Mouse (Mus musculus) cerebral cortex, adult 2 months (tissue): ENCODE measurements around the gene Kctd5.

Source experiments
- whole genome bisulfite sequencing: fragments of 180-500 bp; shearing (Covaris S2); methylation state at CpG from one replicate; pipeline ENCODE4 v1.1.7; 2018; 5-methylcytosine and 5-hydroxymethylcytosine counted together

The Kctd5 gene

DNA sequence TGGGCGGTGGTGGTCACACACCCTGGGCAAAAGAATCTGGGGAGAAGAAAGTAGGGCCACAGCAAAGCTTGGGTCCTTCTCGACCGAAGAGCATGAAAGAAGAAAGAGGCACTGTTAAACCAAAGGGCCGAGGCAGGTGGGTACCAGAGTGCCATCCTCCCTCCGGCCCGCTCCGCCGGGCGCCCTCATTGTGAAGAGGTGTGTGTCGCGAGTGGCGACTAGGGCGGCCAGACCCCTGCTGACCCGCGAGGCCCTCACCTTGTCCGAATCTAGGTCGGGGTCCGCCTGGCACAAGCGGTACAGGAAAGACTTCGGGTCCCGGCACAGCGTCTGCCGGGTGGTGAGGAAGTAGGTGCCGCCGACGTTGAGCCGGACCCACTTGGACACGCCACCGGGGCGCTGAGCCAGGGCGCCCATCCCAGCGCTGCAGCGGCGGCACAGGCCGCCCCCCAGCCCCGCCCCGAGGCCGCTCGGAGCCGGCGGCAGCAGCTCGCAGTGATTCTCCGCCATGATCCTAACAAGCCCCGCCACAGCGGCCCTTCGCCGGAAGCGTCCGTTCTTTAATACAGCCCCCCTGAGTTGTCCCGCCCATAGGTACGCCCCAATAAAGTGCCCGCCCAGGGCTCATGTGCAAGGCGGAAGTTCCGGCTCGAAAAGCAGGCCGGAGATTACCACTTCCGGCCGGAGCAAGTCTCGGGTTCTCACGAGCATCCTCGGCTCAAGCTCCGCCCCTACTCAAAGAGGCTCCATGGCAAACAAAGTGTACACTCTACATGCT, at the start of gene Kctd5:
Kctd5 (minus strand) TSS at position 567 of the 778 bp plus-strand sequence.
- WGBS: under 1% methylated on average over 62 of the region's 62 CpGs

DNA sequence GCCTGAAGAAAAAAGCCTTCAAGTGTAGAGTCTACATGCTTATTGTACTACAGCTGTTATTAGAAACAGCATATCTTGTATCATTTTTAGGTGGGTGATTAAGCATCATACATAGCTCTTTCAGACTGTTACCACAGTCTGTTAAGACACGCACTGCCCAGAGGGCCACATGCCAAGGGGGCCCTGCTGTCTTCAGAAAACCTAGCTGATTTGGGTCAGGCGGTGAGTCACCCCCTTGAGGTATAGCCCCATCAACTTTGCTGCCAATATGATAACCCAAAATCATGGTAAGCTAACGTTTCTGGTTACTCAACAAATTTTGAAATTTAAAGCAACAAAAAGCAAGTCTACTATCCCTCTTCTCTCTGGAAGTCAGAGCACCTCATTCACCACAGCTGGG, 46.2 kb upstream of the Kctd5 start:
- 68% methylated on average over 3 of the region's 3 CpGs for WGBS

DNA sequence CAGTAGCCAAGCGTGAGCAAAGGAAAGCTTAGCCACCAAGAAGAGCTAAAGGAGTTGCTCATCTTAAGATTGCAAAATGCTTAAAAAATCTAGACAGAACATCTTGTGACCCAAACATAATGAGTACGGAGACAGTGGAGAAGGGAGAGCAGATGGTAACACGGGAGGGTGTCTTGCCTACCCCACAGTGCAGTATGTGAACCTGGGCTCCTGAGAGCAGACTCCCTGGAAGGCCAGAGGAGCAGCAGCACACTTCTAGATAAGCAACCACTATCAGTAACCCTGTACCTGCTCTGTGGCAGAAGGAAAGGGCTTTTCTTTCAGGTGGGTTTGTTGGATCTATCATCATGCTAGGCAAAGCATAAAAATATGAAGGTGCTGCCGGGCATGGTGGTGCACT, 39.7 kb upstream of the Kctd5 start:
- 51% methylated on average over 4 of the region's 4 CpGs for WGBS

DNA sequence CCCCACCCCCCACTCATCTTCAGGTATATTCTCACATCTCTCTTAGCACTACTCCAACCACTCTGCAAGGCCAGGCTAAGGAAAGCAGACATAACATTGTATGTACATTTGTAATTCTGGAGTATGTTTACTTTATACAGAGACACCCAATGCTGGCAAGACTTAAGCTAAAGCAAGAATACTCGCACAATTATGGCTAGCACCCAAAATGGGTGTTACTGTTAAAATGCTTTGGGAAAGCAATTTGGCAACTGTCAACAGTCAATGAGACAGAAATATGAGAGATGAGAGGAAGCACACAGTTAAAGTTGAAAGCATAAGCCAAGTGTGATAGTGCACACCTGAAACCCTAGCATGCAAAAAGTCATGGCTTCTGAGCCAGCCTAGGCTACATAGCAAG, 38.0 kb upstream of the Kctd5 start:
- 35% methylated on average over 1 of the region's 1 CpGs for WGBS

DNA sequence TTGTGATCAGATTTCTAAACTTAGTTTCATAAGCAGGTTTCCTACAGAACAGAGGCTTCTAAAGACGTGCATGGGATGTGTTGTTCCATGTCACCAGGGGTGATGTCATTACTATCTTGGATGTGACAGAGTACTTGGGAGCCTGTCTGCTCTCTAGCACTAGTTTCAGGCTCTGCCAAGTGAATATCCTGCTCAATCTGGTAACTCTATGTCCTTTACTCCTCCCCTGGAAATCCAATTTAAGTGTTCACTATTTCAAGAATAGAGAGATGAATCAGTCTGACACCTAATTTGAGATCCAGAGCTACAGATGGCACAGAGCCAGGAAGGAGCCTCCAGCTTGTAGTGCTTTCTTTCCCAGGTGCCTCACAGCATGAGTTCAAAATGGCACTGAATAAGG, 35.6 kb upstream of the Kctd5 start:
- 29% methylated on average over 1 of the region's 1 CpGs for WGBS

DNA sequence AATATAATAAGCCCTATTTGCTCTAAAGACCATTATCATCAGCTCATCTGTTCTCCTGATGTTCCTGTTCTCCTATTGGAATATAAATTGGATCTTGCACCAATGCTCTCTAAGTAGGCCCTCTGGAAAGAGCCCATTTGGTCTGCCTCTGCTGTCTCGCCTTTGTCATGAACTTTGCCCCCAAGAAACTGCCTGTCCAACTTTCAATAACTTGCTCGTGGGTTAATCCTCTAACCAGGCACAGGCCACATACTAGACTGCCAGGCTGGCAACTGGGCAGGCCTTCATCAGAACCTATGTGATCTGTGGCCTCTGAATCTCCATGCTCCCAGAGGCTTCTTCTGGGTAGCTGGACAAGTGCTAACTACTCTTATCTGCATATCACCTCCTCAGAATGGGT, 31.8 kb upstream of the Kctd5 start:
- WGBS: 92% methylated on average over 2 of the region's 2 CpGs

DNA sequence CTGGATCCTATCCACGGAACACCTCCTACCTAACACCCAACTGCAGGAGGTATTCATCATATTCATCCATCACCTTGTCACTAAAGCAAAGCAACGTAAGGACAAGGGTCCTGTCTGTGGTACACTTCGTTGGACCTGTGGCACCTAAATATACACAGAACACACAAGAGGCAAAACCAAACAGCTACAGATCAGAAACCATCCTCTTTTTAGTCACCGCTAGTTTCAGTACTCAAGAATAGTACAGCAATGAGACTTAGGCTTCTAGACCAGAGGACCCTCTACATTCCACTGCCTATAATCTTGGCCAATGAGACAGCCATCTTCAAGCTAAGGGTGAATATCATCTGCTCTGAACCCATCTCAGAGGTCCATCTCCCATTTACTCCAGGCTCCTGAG, 25.1 kb upstream of the Kctd5 start:
- 96% methylated on average over 4 of the region's 4 CpGs for WGBS

DNA sequence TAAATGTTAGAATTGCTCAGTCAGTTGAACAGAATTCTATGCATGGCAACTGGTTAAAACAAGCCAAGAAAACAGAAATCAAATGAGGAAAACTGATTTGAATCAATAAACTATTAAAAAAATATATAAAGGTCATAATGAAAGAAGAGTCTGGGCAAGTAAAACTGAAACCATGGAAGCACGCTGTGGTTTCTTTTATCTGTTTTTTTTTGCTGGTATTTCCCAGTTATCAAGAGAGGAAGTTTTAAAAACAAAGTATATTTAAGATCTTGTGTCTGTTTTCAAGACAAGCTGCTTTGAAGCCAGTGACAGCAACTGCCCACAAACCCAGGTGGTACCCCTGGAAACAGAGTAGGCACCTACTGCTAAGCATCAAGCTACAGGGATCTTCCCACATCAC, 17.3 kb upstream of the Kctd5 start:
- WGBS: 85% methylated on average over 1 of the region's 1 CpGs

DNA sequence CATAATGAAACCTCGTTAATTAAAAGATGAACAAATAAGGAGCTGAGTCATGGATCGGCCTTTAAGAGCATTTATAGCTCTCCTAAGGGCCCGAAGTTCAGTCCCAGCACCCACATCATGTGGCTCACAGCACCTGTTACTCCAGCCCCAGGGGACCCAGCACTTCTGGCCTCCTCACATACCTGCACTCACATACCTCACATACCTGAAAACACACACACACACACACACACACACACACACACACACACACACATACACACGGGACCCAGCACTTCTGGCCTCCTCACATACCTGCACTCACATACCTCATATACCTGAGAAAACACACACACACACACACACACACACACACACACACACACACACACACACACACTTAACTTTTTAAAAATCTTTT, 13.1 kb upstream of the Kctd5 start:
- WGBS: 76% methylated on average over 4 of the region's 4 CpGs

DNA sequence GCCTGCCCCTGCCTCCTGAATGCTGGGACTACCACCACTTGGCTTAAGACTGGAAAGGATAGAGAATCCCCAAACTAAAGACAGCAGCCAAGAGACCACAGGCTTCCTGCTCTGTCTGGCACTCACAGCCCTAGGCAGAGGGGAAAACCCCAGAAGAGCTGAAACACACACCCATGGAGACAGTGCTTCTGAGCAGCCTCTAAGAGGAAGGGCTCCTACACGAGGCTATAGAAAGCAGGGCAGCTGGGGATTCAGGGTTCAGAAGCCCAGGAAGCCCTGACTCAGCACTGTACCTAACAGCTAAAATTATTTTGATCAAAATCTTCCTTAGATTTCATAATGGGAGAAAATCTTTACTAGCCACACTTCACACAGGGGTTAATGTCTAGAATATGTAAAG, 11.3 kb upstream of the Kctd5 start:
- WGBS: 47% methylated on average over 1 of the region's 1 CpGs

DNA sequence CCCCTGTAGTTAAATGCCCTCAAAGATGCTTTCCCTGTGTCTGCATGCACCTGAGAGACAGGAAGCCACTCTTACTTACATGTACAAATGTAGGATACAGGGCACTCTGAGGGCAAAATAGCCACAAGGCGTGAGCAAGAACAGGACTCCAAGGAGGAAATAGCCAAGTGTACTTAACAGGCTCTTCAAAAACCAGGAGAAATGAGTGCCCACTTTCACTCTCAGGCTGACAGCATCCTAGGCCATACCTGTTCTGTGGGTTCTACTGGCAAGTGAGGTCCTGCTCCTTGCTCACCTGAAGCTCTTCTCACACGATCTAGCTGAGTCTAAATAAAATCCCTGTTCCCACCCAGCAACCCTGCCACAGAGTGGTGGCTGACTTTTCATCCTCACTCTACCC, 3.8 kb upstream of the Kctd5 start:
- WGBS: 85% methylated on average over 2 of the region's 2 CpGs

DNA sequence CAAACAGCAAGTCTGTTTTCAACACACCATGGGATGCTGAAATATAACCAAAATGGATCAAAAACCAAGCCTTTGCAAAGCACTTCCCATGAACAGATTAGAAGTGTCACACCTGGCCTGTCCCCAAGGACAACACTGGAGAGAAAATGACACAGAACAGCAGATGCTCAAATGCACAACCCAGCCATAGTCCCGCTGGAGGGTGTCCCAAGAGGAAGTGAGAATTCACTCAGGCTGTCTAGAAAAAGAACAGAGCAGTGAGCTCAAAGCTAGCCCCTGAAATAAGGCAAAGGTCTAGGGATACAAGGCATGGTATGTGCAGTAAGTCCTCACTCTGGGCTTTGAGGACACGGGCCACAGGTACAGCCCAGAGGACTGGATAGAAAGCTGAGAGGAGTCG, 3.8 kb downstream of the Kctd5 start:
- 72% methylated on average over 3 of the region's 3 CpGs for WGBS

DNA sequence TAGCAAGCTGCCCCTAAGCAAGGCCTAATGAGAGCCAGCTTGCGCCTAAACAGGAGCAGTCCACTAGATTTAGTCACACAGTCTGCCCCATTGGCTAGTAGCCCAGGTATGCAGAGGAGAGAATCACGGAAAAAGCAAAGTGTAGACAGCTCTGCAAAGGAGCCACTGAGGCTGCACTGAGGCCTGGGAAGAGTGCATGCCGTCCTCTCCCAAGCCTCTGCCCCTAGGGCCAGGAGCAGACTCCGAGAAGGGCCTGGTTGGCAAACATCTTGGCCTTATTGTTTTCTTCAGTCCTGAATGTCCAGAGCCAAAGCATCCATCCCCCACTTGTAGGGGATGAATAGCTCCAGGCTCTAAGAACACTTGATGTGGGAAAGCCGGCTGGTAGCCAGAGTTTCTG, 5.0 kb downstream of the Kctd5 start:
- 52% methylated on average over 5 of the region's 5 CpGs for WGBS

DNA sequence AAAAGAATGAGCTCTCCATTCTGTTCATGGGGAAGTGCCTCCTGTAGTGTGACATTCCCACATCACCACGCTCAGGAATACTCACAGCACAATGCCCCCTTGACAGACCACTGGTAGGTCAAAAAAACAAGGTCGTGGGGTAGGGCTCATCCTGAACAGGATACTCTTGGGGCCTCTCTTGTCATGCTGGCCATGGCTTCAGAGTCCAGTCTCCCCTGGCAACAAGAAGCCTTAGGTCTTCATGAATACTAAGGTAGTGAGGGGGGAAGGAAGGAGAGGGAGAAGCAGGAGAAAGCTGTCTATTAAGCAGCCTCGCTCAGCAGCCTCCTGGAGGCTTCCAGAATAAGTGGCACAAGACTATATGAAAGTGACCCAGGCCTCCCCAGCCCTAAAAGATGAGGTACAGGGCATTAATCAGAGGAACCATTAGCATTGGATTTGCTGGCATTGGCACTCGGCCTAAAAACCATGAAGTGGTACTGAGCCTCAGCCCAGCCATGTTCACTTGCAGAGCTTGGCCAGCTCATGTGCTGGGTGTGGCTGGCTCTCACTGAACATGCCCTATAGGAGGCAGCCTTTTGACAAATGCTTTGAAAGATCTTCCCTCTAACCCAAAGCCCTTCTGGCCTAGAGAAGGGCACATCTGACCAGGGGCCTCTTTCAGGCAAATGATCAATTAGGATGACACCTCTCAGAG, 10.7 kb downstream of the Kctd5 start:
- 75% methylated on average over 4 of the region's 4 CpGs for WGBS

DNA sequence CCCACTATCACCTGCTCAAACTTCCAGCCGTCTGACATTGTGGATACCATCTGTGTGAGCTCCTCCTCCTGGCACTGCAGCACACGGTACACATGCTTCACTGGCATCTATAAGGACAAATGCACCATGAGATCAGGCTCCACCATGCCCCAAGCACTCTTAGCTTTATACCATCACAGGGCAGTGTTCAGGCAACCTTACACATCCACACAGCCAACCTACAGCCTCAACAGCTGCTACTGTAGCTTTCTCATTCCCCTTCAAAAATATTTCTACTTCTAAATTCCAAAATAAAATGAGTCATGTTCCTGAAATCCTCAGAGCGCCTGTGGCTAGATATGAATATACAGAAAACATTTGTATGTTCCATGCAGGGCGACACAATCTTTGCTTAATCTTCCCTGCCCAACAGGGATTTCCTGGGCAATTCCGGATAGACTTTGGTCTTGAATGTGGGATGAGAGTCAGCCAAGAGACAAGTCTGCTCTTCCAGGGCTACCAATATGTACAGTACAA, 15.5 kb downstream of the Kctd5 start:
- 55% methylated on average over 5 of the region's 5 CpGs for WGBS

DNA sequence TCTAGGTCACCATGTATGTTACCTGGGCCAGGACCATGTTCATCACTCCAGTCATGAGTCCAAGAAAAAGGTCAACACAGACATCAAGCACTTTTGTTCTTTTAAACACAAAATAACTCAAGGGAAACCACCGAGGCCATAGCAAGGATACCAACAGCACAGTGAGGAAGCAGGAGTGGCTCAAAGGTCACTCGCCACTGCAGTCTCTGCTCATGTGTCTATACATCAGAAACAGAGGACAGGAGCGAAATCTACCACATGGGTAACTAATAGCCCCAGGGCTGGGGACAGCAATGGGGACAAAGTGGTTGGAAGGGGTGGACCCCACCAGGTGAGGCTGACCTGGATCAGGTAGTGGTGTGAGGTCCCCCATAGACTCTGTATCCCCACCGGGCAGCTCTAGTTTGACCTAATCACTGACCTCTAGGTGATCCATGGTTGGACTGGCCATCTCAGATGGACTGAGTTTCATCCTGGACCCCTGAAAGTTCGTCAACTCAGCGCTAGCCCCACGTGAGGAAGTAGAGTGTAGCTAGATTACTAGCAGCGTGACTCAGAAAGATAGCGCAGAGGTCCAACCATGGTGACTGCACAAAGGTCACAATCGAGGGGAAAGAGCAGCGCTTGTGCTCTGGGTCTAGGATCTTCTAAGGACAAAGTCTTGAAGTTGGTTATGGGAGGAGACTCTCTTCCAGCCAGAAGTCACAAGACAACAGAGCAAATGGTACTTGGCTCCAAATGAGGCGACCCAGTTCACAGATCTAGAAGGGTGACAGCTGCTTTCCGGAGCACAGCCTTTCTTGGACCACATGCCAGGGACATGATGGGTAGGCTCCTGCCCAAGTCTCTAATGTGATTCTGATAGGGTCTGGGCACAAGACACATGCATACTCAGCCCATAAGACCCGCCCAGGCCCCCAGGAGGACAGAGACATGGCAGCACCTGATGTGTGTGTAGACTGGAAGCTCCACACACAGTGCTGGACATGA, 16.4 kb downstream of the Kctd5 start:
- 87% methylated on average over 14 of the region's 14 CpGs for WGBS

DNA sequence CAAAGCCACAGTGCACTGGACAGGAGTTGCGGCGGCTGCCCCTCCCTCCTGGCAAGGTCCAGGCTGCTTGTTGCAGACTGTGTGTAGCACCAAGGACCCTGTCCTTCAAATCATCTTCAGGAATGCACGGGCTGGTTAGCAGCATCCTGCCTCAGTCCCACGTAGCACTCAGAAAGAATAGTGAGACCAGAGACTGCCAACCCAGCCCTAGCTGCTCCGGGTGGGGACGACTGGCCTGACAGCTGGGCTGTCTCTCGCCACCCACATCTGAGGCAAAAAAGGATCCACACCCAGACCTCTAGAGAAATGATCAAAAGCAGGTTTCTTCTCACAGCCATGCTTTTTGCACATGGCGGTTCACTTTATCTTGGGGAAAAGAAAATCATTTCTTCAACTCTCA, 24.3 kb downstream of the Kctd5 start:
- 62% methylated on average over 8 of the region's 8 CpGs for WGBS

DNA sequence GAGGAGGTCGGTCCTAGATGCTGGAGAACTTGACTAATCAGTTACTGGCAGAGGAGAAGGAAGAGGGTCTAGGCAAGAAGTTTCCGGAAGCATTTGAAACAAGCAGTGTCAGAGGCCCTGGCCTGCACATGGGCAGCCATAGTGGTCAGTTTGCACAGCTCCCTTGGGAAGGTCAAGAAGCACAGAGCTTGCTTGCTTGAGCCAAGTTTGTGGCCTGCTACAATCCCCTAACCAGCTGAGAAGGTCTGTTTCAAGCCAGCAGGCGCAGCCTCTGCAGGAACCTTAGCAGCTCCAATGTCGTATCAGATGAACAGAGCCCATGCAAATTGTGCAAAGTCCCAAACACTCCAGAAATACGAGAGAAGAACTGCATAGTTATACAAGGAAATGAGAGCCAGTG, 25.2 kb downstream of the Kctd5 start:
- WGBS: 73% methylated on average over 5 of the region's 5 CpGs

DNA sequence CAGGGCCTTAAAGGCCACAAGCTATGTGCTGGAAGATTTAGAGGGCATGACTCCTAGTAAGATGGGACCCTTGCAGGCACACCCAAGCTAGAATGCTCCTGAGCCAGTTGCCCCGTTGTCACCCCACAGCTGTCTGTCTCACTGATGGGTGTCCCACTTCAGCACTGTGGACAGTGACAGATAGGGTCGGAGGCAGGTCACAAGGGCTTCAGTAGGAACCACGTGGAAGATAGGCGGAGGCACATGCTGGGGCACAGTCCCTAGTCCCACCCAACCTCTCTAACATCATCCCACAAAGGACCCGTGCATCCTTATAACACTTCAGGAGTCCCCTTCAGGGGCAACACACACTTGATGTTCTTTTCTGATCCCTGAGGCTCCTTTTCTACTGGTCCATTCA, 27.3 kb downstream of the Kctd5 start:
- 65% methylated on average over 5 of the region's 5 CpGs for WGBS

DNA sequence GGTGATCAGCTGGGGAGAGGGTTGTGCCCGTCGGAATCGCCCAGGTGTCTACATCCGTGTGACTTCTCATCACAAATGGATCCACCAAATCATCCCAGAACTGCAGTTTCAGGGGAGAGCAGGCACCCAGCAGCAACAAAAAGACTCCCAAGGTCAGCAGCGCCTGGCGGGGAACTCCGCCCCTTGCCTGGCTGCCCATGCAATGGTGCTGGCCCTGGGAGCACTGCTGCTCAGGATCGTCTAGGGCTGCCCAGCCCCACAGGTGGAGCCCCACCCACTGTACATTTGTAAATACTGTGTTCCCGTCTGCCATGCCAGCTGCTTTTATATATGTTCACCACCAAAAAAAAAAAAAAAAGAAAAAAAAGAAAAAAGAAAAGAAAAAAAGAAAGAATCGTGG, 27.7 kb downstream of the Kctd5 start:
- WGBS: 76% methylated on average over 10 of the region's 10 CpGs

DNA sequence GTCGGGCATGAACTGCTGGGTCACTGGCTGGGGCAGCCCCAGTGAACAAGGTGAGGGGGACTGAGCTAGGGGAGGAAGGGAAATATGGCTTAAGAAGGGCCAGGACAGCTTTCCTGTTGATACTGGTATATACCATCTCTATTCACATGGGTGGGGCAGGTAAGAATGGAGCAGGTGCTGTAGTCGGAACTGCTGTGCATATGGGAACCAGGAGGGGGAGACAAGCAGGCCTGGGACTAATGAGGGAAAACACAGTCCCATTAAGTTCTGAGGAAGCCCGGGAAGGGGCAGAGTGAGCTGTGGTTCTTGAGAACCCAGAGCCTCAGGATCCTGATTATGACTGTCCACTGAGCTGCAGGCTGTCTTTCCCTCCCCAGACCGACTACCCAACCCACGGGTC, 28.8 kb downstream of the Kctd5 start:
- 62% methylated on average over 5 of the region's 5 CpGs for WGBS

DNA sequence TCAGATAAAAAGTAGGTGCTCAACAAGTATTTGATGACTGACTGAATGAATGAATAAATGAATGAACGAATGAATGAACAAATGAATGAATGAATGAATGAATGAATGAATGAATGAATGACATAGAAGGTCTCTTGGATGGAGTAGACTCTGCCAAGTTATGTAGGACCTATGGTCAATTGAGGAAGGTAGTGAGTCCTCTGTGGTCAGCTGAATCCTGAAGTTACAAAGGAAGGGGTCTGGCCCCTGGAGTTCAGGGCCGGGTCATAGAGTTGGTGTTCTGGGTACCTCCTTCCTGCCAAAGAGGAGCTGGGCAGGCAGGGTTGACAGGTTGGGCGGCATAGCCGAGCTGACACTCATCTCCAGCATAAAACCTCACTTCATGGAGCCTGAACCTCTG, 35.4 kb downstream of the Kctd5 start, which contains the start of gene Prss27:
Prss27 (plus strand) TSS at position 301 of the 400 bp plus-strand sequence.
- 75% methylated on average over 4 of the region's 4 CpGs for WGBS
